Mouse (Mus musculus): ENCODE results near the gene Tmem218. TPM values are rescaled to one million over a fixed set of nuclear protein-coding genes. Genes with fewer than 3 reads are reported as not detected.

The Tmem218 gene
- 1 to 10 TPM; 1.3 to 1.8 TPM for total RNA-seq (2023)

GRCm38 (mm10) chr9:37207929-37208411 lies at the start of gene Tmem218:
Tmem218 (plus strand) TSS chr9:37208223.

GRCm38 (mm10) chr9:37255149-37255888 lies 47.3 kb downstream of the Tmem218 start, which contains the start of gene Slc37a2:
Slc37a2 (minus strand) TSS chr9:37255738.

Other genes with a start within 250 kb of the Tmem218 start
- 1 to 10 TPM; 6.3 to 9.0 TPM for gene Pknox2, start 60.8 kb upstream of the Tmem218 start, total RNA-seq (2023)
- gene Slc37a2, start 47.5 kb downstream of the Tmem218 start, total RNA-seq (2023), result 10 to 100 TPM; 10.7 to 13.6 TPM
- gene Ccdc15, start 140.2 kb downstream of the Tmem218 start, total RNA-seq (2023), result 1 to 10 TPM; 6.4 to 7.2 TPM
- not detected for gene Hepacam, start 159.1 kb downstream of the Tmem218 start, total RNA-seq (2023)
- under 1 TPM; 0.22 to 0.24 TPM for gene Robo4, start 193.7 kb downstream of the Tmem218 start, total RNA-seq (2023)
- under 1 TPM in 1 of 2 experiments, not detected in 1; 0.16 TPM for gene Robo3, start 225.0 kb downstream of the Tmem218 start, total RNA-seq (2023)